Mouse (Mus musculus): Measurements from ENCODE around the gene Scd2. TPM values are rescaled to one million over a fixed set of nuclear protein-coding genes. Genes with fewer than 3 reads are reported as not detected.
"Not testable (repeated sequence)": the region's sequence is repeated elsewhere in the genome, so short reads cannot be mapped to it uniquely, and the experiment has no call there.

The Scd2 gene
- polyA plus RNA-seq, 1 experiment from 2014 or later = 51.1 TPM

GRCm38 (mm10) chr19:44263581-44263980 is 29.9 kb upstream of the Scd2 start:
- WGBS (ENCODE audit: missing documents) = 67% methylated on average over 3 of the region's 3 CpGs

GRCm38 (mm10) chr19:44264226-44264625 is 29.2 kb upstream of the Scd2 start:
- no peaks in the 10 kb centered on the region for H3K79me2 ChIP-seq (ENCODE audit: inconsistent target)
- WGBS (ENCODE audit: missing documents) = 17% methylated on average over 9 of the region's 9 CpGs
- peak overlapping the region; percentile 82 for H3K27ac ChIP-seq
- no peaks in the 10 kb centered on the region for H3K36me3 ChIP-seq (ENCODE audit: inconsistent target)
- H3K4me3 ChIP-seq (ENCODE audit: inconsistent target) = no peak overlapping the region

More at GRCm38 (mm10) chr19:44263581-44263980, 29.9 kb upstream of the Scd2 start:
- Histone ChIP-seq H3K4me3 (ENCODE audit: inconsistent target) (no peak overlapping the region), H3K27ac (peak overlapping the region; percentile 82; the same call in 1 of the 2 replicates), H3K36me3 (ENCODE audit: inconsistent target) (no peaks in the 10 kb centered on the region), H3K79me2 (ENCODE audit: inconsistent target) (no peaks in the 10 kb centered on the region)

GRCm38 (mm10) chr19:44265300-44265699 is 28.2 kb upstream of the Scd2 start:
- Histone ChIP-seq H3K79me2 (ENCODE audit: inconsistent target) (no peaks in the 10 kb centered on the region), H3K36me3 (ENCODE audit: inconsistent target) (no peaks in the 10 kb centered on the region)

GRCm38 (mm10) chr19:44265911-44266337 is 27.6 kb upstream of the Scd2 start:
- H3K36me3 ChIP-seq (ENCODE audit: inconsistent target) = no peaks in the 10 kb centered on the region
- no peaks in the 10 kb centered on the region for H3K79me2 ChIP-seq (ENCODE audit: inconsistent target)
- H3K4me3 ChIP-seq (ENCODE audit: inconsistent target) = no peak overlapping the region
- WGBS (ENCODE audit: missing documents) = 83% methylated on average over 5 of the region's 5 CpGs
- peak overlapping the region; percentile 82 for H3K27ac ChIP-seq

More at GRCm38 (mm10) chr19:44265300-44265699, 28.2 kb upstream of the Scd2 start:
- 54% methylated on average over 7 of the region's 7 CpGs for WGBS (ENCODE audit: missing documents)
- Histone ChIP-seq H3K27ac (peak overlapping the region; percentile 82), H3K4me3 (ENCODE audit: inconsistent target) (no peak overlapping the region)

GRCm38 (mm10) chr19:44266458-44266823 is 27.0 kb upstream of the Scd2 start:
- WGBS (ENCODE audit: missing documents) = 15% methylated on average over 6 of the region's 6 CpGs
- H3K79me2 ChIP-seq (ENCODE audit: inconsistent target) = no peaks in the 10 kb centered on the region
- peak overlapping the region; percentile 82 for H3K27ac ChIP-seq
- H3K4me3 ChIP-seq (ENCODE audit: inconsistent target) = no peak overlapping the region; the same call in 1 of the 2 replicates
- no peaks in the 10 kb centered on the region for H3K36me3 ChIP-seq (ENCODE audit: inconsistent target)

GRCm38 (mm10) chr19:44266824-44267498 is 26.5 kb upstream of the Scd2 start:
- no peaks in the 10 kb centered on the region for H3K79me2 ChIP-seq (ENCODE audit: inconsistent target)
- WGBS (ENCODE audit: missing documents) = 2% methylated on average over 43 of the region's 43 CpGs
- H3K27ac ChIP-seq = peak overlapping the region; percentile 88
- H3K36me3 ChIP-seq (ENCODE audit: inconsistent target) = no peaks in the 10 kb centered on the region
- H3K4me3 ChIP-seq (ENCODE audit: inconsistent target) = peak overlapping the region; percentile 28

GRCm38 (mm10) chr19:44267499-44268002 is 25.9 kb upstream of the Scd2 start:
- 59% methylated on average over 8 of the region's 18 CpGs for WGBS (ENCODE audit: missing documents)
- Histone ChIP-seq H3K4me3 (ENCODE audit: inconsistent target) (peak overlapping the region; percentile 28), H3K79me2 (ENCODE audit: inconsistent target) (no peaks in the 10 kb centered on the region), H3K27ac (peak overlapping the region; percentile 88), H3K36me3 (ENCODE audit: inconsistent target) (no peaks in the 10 kb centered on the region)

- Histone ChIP-seq H3K4me3 (ENCODE audit: inconsistent target) (no peak overlapping the region), H3K36me3 (ENCODE audit: inconsistent target) (no peaks in the 10 kb centered on the region), H3K79me2 (ENCODE audit: inconsistent target) (no peaks in the 10 kb centered on the region), H3K27ac (no peak overlapping the region)
- 92% methylated on average over 4 of the region's 4 CpGs for whole genome bisulfite sequencing (ENCODE audit: missing documents)
Measured at GRCm38 (mm10) chr19:44273711-44274110, 19.8 kb upstream of the Scd2 start.

- Histone ChIP-seq H3K79me2 (ENCODE audit: inconsistent target) (no peaks in the 10 kb centered on the region), H3K27ac (no peak overlapping the region), H3K4me3 (ENCODE audit: inconsistent target) (no peak overlapping the region), H3K36me3 (ENCODE audit: inconsistent target) (no peaks in the 10 kb centered on the region)
- 95% methylated on average over 4 of the region's 4 CpGs for WGBS (ENCODE audit: missing documents)
Measured at GRCm38 (mm10) chr19:44274452-44274851, 19.0 kb upstream of the Scd2 start.

GRCm38 (mm10) chr19:44275418-44275817 is 18.1 kb upstream of the Scd2 start:
- Histone ChIP-seq H3K79me2 (ENCODE audit: inconsistent target) (no peaks in the 10 kb centered on the region), H3K27ac (no peak overlapping the region), H3K4me3 (ENCODE audit: inconsistent target) (no peak overlapping the region), H3K36me3 (ENCODE audit: inconsistent target) (no peaks in the 10 kb centered on the region)
- WGBS (ENCODE audit: missing documents) = 95% methylated on average over 1 of the region's 1 CpGs

GRCm38 (mm10) chr19:44276861-44277260 is 16.6 kb upstream of the Scd2 start:
- Histone ChIP-seq H3K4me3 (ENCODE audit: inconsistent target) (no peak overlapping the region), H3K36me3 (ENCODE audit: inconsistent target) (no peaks in the 10 kb centered on the region), H3K27ac (no peak overlapping the region), H3K79me2 (ENCODE audit: inconsistent target) (no peaks in the 10 kb centered on the region)
- WGBS (ENCODE audit: missing documents) = 89% methylated on average over 5 of the region's 5 CpGs

GRCm38 (mm10) chr19:44277931-44278330 is 15.5 kb upstream of the Scd2 start:
- Histone ChIP-seq H3K27ac (no peak overlapping the region), H3K4me3 (ENCODE audit: inconsistent target) (no peak overlapping the region), H3K79me2 (ENCODE audit: inconsistent target) (no peaks in the 10 kb centered on the region), H3K36me3 (ENCODE audit: inconsistent target) (no peaks in the 10 kb centered on the region)
- whole genome bisulfite sequencing (ENCODE audit: missing documents) = 96% methylated on average over 7 of the region's 8 CpGs

- peak overlapping the region; percentile 82 for H3K27ac ChIP-seq
- H3K79me2 ChIP-seq (ENCODE audit: inconsistent target) = no peaks in the 10 kb centered on the region
- WGBS (ENCODE audit: missing documents) = 0% methylated on average over 6 of the region's 6 CpGs
- no peak overlapping the region for H3K4me3 ChIP-seq (ENCODE audit: inconsistent target)
- no peaks in the 10 kb centered on the region for H3K36me3 ChIP-seq (ENCODE audit: inconsistent target)
Measured at GRCm38 (mm10) chr19:44280755-44281154, 12.7 kb upstream of the Scd2 start.

- not testable (repeated sequence) for H3K79me2 ChIP-seq (ENCODE audit: inconsistent target); H3K4me3 ChIP-seq (ENCODE audit: inconsistent target); H3K36me3 ChIP-seq (ENCODE audit: inconsistent target)
- H3K27ac ChIP-seq = peak overlapping the region; percentile 82
- WGBS (ENCODE audit: missing documents) = 7% methylated on average over 1 of the region's 1 CpGs
Measured at GRCm38 (mm10) chr19:44281825-44282447, 11.5 kb upstream of the Scd2 start.

- H3K4me3 ChIP-seq (ENCODE audit: inconsistent target) = no peak overlapping the region
- H3K36me3 ChIP-seq (ENCODE audit: inconsistent target) = no peaks in the 10 kb centered on the region
- peak overlapping the region; percentile 82 for H3K27ac ChIP-seq
- 40% methylated on average over 8 of the region's 9 CpGs for WGBS (ENCODE audit: missing documents)
- no peaks in the 10 kb centered on the region for H3K79me2 ChIP-seq (ENCODE audit: inconsistent target)
Measured at GRCm38 (mm10) chr19:44282534-44283156, 10.8 kb upstream of the Scd2 start.

All from macrophage (primary cell).